Mouse (Mus musculus): Measurements from ENCODE around the gene Ntm. TPM values are rescaled to one million over a fixed set of nuclear protein-coding genes. Genes with fewer than 3 reads are reported as not detected.

Gene Ntm
- polyA plus RNA-seq, 1 experiment from 2014 or later, result 125 TPM

DNA sequence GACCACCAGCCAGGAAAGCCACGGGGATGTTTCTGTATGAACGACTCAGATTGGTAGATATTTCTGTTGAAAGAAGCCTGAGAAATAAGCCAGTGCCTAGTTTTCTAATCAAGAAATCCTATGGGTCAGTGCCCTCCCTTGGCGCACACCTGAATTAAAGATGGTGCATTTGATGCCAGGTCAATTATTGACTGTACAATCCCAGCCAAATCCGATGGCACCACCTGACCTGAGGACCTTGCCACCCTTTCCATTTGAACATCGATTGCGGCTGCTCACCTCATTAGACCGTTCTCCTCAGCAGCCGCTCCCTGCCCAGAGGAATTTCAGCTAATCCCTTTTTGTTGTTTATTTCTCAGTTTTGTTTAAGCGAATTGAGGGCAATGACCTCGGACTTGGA lies 483.9 kb downstream of the Ntm start:
- 67% methylated on average over 10 of the region's 10 CpGs for WGBS
- Histone ChIP-seq H3K36me3 (no peaks in the 10 kb centered on the region), H3K4me1 (replicated peaks) (peaks cover 17% of the 10 kb centered on the region), H3K4me2 (replicated peaks) (no peak overlapping the region), H3K27ac (no peak overlapping the region), H3K27me3 (no peaks in the 10 kb centered on the region), H3K9ac (replicated peaks) (no peak overlapping the region), H3K9me3 (no peaks in the 10 kb centered on the region), H3K4me3 (replicated peaks) (no peak overlapping the region)
- no peak for ATAC-seq

DNA sequence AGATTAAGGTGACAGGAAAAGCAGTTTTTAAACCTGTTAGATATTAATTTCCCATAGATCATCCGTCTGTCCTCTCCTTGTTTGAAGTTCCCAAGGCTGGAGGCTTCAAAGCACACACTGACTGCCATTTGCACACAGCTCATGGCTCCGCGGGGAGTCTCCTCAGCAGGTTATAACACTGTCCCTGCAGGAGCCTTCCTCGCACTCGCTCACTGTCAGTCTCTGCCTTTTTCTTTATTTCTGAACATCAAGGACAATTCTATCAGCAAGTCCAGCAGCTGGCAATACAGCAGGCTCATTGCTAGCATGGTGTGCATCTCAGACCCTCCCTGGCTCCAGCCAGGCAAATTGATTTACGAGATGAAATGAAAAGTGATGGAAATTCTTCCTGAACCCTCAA lies 485.7 kb downstream of the Ntm start:
- no peaks in the 10 kb centered on the region for H3K9me3 ChIP-seq
- H3K36me3 ChIP-seq, result no peaks in the 10 kb centered on the region
- no peaks in the 10 kb centered on the region for H3K27me3 ChIP-seq
- WGBS, result 31% methylated on average over 6 of the region's 6 CpGs
- H3K4me3 ChIP-seq (replicated peaks), result no peak overlapping the region
- peaks cover 17% of the 10 kb centered on the region for H3K4me1 ChIP-seq (replicated peaks)
- no peak overlapping the region for H3K4me2 ChIP-seq (replicated peaks)
- no peak overlapping the region for H3K9ac ChIP-seq (replicated peaks)
- peak overlapping the region; percentile 27 for H3K27ac ChIP-seq
- peak; percentile 55; the same call in 1 of the 2 replicates for ATAC-seq

DNA sequence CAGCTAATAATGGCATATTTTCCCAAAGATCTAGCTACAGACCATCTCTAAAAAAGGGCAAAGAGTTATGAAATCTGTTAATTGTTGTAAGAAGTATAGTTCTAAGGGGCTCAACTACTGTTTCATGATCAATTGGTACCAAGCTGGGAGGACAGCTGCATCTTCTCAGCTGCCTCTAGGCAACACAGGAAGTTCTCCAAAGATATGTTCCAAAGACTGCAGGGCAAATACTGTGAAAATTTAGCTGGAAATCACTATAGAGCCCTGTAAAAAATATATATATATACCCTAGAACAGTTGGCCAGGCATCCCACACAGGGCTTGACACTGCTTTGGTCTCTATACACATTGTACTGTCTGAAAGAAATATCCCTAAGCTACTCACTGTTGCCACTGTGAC lies 489.5 kb downstream of the Ntm start:
- Histone ChIP-seq H3K4me2 (replicated peaks) (no peak overlapping the region), H3K9me3 (no peaks in the 10 kb centered on the region), H3K4me3 (replicated peaks) (no peak overlapping the region), H3K4me1 (replicated peaks) (peaks cover 11% of the 10 kb centered on the region), H3K9ac (replicated peaks) (no peak overlapping the region), H3K36me3 (no peaks in the 10 kb centered on the region), H3K27ac (no peak overlapping the region), H3K27me3 (no peaks in the 10 kb centered on the region)
- ATAC-seq, result no peak

DNA sequence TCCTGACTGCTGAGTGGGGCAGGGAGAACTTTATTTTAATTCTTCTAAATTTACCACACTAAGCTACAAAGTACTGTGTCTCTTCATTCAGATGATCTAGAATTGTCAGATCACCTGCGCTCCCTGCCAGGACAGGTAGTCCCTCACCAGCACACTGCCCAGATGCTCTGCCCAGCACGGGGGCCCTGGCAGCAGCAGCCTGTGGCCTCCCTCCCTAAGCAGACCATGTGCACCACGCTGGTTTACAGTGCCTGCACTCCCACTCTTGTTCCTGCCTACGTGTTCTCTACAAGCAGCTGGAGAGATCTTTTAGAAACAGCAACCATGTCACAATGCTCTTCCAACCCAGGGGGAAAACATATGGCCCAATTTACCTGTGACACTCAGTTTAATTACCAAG lies 490.7 kb downstream of the Ntm start:
- Histone ChIP-seq H3K4me2 (replicated peaks) (no peak overlapping the region), H3K27me3 (no peaks in the 10 kb centered on the region), H3K4me3 (replicated peaks) (no peak overlapping the region), H3K36me3 (no peaks in the 10 kb centered on the region), H3K27ac (no peak overlapping the region), H3K9ac (replicated peaks) (no peak overlapping the region), H3K9me3 (no peaks in the 10 kb centered on the region), H3K4me1 (replicated peaks) (peaks cover 6% of the 10 kb centered on the region)
- ATAC-seq, result no peak
- WGBS, result 72% methylated on average over 4 of the region's 4 CpGs

DNA sequence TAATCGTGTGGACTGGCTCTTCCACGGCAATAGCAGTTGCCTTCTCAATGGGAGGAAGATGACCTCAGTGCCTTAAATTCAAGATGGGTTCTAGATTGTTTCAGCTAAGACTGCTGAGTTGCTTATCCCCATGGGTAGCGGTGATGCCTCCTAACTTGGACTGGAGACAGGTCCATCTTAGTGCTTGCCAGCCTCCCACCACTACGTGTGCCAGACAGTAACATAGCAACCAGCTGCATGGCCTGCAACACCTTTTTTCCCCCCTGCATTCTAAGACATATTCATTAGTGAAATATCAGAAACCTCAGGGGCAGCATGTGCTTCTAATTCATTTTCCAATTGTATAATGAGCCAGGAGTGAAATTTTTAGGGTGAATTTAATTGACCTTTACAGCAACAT lies 498.2 kb downstream of the Ntm start:
- no peak for ATAC-seq
- H3K4me3 ChIP-seq (replicated peaks), result no peak overlapping the region
- H3K9ac ChIP-seq (replicated peaks), result no peak overlapping the region
- H3K9me3 ChIP-seq, result no peaks in the 10 kb centered on the region
- H3K27ac ChIP-seq, result peak overlapping the region; percentile 5; the same call in 1 of the 2 replicates
- no peak overlapping the region for H3K4me2 ChIP-seq (replicated peaks)
- H3K4me1 ChIP-seq (replicated peaks), result peaks cover 14% of the 10 kb centered on the region
- H3K36me3 ChIP-seq, result no peaks in the 10 kb centered on the region
- H3K27me3 ChIP-seq, result peaks cover 3% of the 10 kb centered on the region; the same call in 1 of the 2 replicates
- 73% methylated on average over 4 of the region's 4 CpGs for whole genome bisulfite sequencing

DNA sequence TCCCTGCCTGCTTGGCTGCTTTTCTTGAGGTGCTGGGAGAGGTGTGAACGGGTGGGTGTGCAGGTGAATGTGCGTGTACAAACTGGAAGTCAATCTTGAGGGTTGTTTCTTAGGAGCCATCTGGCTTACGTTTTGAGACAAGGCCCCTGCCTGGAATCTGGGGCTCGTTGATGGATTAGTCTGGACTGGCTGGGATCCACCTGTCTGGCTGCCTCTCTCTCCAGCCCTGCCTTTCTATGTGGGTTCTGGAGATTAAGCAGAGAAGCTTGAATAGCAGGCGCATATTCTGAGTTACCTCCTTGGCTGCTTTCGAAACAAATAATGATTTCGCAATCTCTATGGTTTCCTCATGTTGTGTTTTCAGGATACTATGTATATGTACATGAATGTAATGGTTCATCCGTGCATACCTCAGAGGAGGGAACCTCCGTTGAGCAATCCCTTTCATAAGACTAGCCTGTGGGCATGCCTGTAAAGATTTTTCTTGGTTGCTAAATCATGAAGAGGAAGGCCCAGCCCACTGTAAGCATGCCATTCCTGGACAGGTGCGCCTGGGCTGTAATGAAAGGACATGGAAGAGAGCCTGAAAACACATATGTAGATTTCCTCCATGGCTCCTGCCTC lies 499.9 kb downstream of the Ntm start:
- H3K4me3 ChIP-seq (replicated peaks), result no peak overlapping the region
- 84% methylated on average over 10 of the region's 10 CpGs for WGBS
- no peak overlapping the region for H3K4me2 ChIP-seq (replicated peaks)
- no peaks in the 10 kb centered on the region for H3K36me3 ChIP-seq
- H3K27ac ChIP-seq, result no peak overlapping the region
- peaks cover 3% of the 10 kb centered on the region; the same call in 1 of the 2 replicates for H3K27me3 ChIP-seq
- H3K9me3 ChIP-seq, result no peaks in the 10 kb centered on the region
- no peak overlapping the region for H3K9ac ChIP-seq (replicated peaks)
- H3K4me1 ChIP-seq (replicated peaks), result peaks cover 17% of the 10 kb centered on the region
- no peak for ATAC-seq

DNA sequence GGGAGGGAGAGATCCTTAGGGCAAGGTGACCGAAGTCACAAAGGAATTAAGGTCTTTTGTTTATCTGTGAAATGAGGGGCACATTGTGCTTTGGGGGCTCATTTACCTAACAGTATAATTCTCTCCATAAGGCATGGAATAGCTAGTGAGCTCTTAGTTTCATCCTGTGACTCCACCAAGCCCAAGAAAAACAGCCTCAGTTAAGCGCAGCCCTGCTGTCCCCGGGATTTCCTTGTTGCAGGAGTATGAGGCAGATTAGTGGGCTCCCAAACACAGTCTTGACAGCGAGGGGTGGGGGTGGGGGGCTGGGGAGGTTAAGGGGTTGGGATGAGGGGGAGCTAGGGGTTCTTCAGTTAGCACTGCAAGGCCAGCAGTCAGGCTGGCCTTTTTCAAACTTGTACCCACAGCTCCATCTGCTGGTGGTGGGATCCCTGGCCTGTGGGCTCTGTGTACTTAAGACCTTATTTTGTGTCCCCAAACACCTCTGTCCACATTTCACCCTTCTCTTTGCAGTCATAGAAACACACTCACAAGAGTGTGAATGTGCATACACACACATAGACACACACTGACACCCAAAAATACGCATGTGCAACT lies 504.9 kb downstream of the Ntm start:
- Histone ChIP-seq H3K4me3 (replicated peaks) (no peak overlapping the region), H3K27ac (no peak overlapping the region), H3K4me1 (replicated peaks) (peaks cover 7% of the 10 kb centered on the region; the same call in 1 of the 2 replicates), H3K9ac (replicated peaks) (no peak overlapping the region), H3K9me3 (no peaks in the 10 kb centered on the region), H3K27me3 (peaks cover 3% of the 10 kb centered on the region; the same call in 1 of the 2 replicates), H3K36me3 (no peaks in the 10 kb centered on the region), H3K4me2 (replicated peaks) (no peak overlapping the region)
- WGBS, result 8% methylated on average over 5 of the region's 5 CpGs
- ATAC-seq, result peak; percentile 75

DNA sequence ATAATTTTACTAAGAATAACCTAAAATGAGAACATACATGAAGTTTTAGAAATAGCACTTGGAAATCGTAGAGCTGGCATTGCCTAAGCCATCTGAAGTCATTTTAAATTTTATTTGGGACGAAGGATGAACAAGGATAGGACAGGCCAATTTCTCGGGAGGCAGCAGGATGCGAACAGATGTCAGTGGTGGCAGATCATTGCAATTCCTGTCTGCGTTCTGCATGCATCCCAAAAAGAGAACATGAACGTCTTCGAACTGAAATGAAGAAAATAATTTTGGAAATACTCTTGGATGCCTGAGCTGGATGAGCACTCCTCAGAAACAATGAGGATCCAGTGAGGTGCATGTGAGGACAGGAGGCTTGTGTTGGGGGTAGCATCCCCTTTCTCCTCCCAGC lies 506.9 kb downstream of the Ntm start:
- H3K4me3 ChIP-seq (replicated peaks), result no peak overlapping the region
- WGBS, result 89% methylated on average over 7 of the region's 7 CpGs
- no peak for ATAC-seq

DNA sequence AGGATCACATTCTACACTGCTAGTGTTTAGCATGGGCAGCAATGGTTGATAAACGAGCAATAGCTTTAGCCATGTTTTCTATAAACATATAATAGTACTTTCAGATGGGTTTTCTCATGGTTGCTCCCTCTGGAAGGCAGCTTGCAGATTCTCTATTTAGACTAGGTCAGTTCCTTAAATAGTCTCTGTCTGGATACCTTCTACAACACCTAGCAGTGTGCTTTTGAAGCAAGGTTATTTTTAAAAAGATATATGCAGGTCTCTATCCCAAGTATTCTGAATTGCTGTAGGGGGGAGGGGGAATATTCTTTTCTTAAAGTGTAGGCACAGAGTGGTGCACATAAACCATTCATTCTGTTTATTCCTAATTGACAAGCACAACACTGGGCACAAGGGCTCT lies 511.7 kb downstream of the Ntm start:
- Histone ChIP-seq H3K4me1 (replicated peaks) (no peaks in the 10 kb centered on the region), H3K36me3 (no peaks in the 10 kb centered on the region), H3K27ac (no peak overlapping the region), H3K27me3 (no peaks in the 10 kb centered on the region), H3K9me3 (no peaks in the 10 kb centered on the region), H3K9ac (replicated peaks) (no peak overlapping the region), H3K4me2 (replicated peaks) (no peak overlapping the region), H3K4me3 (replicated peaks) (no peak overlapping the region)
- ATAC-seq, result no peak
- WGBS, result 87% methylated on average over 1 of the region's 1 CpGs

More for the DNA sequence above, 506.9 kb downstream of the Ntm start:
- no peak overlapping the region for H3K9ac ChIP-seq (replicated peaks)
- H3K27ac ChIP-seq, result no peak overlapping the region
- H3K4me2 ChIP-seq (replicated peaks), result no peak overlapping the region
- H3K27me3 ChIP-seq, result no peaks in the 10 kb centered on the region
- no peaks in the 10 kb centered on the region for H3K36me3 ChIP-seq
- peaks cover 7% of the 10 kb centered on the region; the same call in 1 of the 2 replicates for H3K4me1 ChIP-seq (replicated peaks)
- H3K9me3 ChIP-seq, result no peaks in the 10 kb centered on the region

DNA sequence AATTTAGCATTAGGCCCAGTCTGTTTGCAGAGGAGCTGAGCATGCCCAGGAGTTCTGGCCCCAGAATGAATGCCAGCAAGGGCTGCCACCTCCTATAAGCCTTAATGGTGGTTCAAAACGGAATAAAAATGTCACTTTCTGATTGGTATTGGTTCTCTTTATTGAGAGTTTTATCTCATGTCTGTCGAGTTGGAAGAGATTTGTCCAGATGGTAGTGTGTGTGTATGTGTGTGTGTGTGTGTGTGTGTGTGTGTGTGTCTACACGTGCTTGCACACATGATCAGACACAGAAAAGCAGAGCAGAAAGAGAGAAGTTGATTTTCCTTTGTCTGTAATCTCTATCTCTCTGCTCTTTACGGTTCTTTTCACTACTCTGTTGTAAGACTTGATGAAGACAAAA lies 518.9 kb downstream of the Ntm start:
- no peak for ATAC-seq
- H3K36me3 ChIP-seq, result no peaks in the 10 kb centered on the region
- 41% methylated on average over 4 of the region's 4 CpGs for WGBS
- no peak overlapping the region for H3K9ac ChIP-seq (replicated peaks)
- H3K27me3 ChIP-seq, result no peaks in the 10 kb centered on the region
- 0 out of 2 replicates have a peak, but pooled peaks cover 5% of the 10 kb centered on the region for H3K4me1 ChIP-seq (replicated peaks)
- H3K4me3 ChIP-seq (replicated peaks), result no peak overlapping the region
- no peak overlapping the region for H3K27ac ChIP-seq
- H3K4me2 ChIP-seq (replicated peaks), result no peak overlapping the region
- H3K9me3 ChIP-seq, result no peaks in the 10 kb centered on the region

DNA sequence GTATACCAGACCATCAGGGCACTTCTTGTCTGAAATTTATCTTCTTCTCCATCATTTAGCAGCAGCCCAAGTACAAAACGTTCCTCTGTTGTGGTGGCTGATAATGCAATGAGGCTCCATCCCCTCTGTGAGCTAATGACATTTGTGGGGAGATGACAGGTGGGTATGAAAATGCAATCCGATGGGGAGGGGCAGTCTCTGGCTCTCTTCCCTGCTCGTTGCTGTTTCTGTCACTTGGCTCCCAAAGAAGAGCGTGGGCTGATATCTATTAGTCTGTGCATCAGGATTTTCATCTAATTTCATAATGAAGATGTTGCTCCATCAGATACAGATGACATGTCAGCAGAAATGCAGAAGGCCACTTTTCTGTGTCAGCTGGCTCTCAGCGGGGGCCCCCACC lies 523.5 kb downstream of the Ntm start:
- H3K4me2 ChIP-seq (replicated peaks), result no peak overlapping the region
- no peaks in the 10 kb centered on the region for H3K9me3 ChIP-seq
- 60% methylated on average over 5 of the region's 5 CpGs for WGBS
- H3K27me3 ChIP-seq, result peaks cover 4% of the 10 kb centered on the region; the same call in 1 of the 2 replicates
- no peak overlapping the region for H3K27ac ChIP-seq
- no peaks in the 10 kb centered on the region for H3K36me3 ChIP-seq
- no peak overlapping the region for H3K9ac ChIP-seq (replicated peaks)
- peaks cover 12% of the 10 kb centered on the region for H3K4me1 ChIP-seq (replicated peaks)
- no peak for ATAC-seq
- no peak overlapping the region for H3K4me3 ChIP-seq (replicated peaks)

DNA sequence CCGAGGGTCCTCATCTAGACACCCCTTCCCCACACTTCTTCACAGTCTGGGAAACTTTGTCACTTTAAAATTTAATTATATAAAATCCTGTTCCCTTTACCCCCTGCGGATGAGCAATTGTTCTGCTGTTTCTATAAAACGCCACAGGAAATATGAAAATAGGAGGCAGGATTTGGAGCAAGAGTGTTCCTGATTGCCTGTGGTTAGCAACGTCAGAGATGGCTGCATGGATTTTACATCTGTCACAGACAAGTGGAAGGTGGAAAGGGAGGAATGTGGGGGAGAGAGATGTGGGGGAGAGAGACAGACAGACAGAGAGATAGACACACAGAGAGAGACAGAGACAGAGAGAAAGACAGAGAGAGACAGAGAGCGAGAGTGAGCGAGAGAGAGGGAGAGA lies 528.3 kb downstream of the Ntm start:
- no peak overlapping the region for H3K4me2 ChIP-seq (replicated peaks)
- no peaks in the 10 kb centered on the region for H3K36me3 ChIP-seq
- peaks cover 21% of the 10 kb centered on the region for H3K4me1 ChIP-seq (replicated peaks)
- no peaks in the 10 kb centered on the region for H3K9me3 ChIP-seq
- H3K4me3 ChIP-seq (replicated peaks), result no peak overlapping the region
- WGBS, result 34% methylated on average over 6 of the region's 6 CpGs
- H3K27me3 ChIP-seq, result peaks cover 4% of the 10 kb centered on the region; the same call in 1 of the 2 replicates
- H3K27ac ChIP-seq, result no peak overlapping the region
- ATAC-seq, result no peak
- H3K9ac ChIP-seq (replicated peaks), result 0 out of 2 replicates have a peak overlapping the region, but pooled peaks have one; percentile 5
